Mouse (Mus musculus) stomach, embryonic 15.5 days (tissue): ENCODE data around the gene Ube2l6. TPM values are rescaled to one million over a fixed set of nuclear protein-coding genes. Genes with fewer than 3 reads are reported as not detected.
A peak's percentile ranks its signal among the peaks of the same experiment; 100 is the strongest.

Source experiments
- ATAC-seq: fragments of 200-750 bp; cut with Nextera tagmentation; 2 replicates; pipeline ENCODE4 v1.8.0; 2017; ENCODE audit warnings: low read depth, moderate number of reproducible peaks, moderate TSS enrichment; ENCODE audit not compliant: insufficient read depth, low FRiP score
- H3K27ac ChIP-seq: fragments of 300-500 bp; sonication (generic); 2 replicates; pipeline ENCODE4 v1.5.1; 2015; ENCODE audit warnings: mild to moderate bottlenecking, inconsistent platforms
- H3K27me3 ChIP-seq: fragments of 300-500 bp; sonication (generic); replicated peaks from 2 replicates; pipeline ENCODE4 v1.6.1; 2015; ENCODE audit warnings: inconsistent platforms
- H3K36me3 ChIP-seq: fragments of 300-500 bp; sonication (generic); 2 replicates; pipeline ENCODE4 v1.6.1; 2015; ENCODE audit warnings: inconsistent platforms
- H3K4me1 ChIP-seq: fragments of 300-500 bp; sonication (generic); 2 replicates; pipeline ENCODE4 v1.6.1; 2015; ENCODE audit warnings: inconsistent platforms
- H3K4me2 ChIP-seq: fragments of 300-500 bp; sonication (generic); 2 replicates; pipeline ENCODE4 v1.6.1; 2015; ENCODE audit warnings: mild to moderate bottlenecking, inconsistent platforms
- H3K4me3 ChIP-seq: fragments of 300-500 bp; sonication (generic); replicated peaks from 2 replicates; pipeline ENCODE4 v1.5.1; 2015; ENCODE audit warnings: inconsistent platforms
- H3K9ac ChIP-seq: fragments of 300-500 bp; sonication (generic); 2 replicates; pipeline ENCODE4 v1.6.1; 2015; ENCODE audit warnings: inconsistent platforms
- H3K9me3 ChIP-seq: fragments of 300-500 bp; sonication (generic); 2 replicates; pipeline ENCODE4 v1.6.1; 2016; ENCODE audit warnings: inconsistent platforms
- WGBS: fragments of 180-500 bp; shearing (Covaris S2); methylation state at CpG from one replicate; pipeline ENCODE4 v1.1.7; 2015; 5-methylcytosine and 5-hydroxymethylcytosine counted together
- polyA plus RNA-seq: library from polyadenylated mRNA; unstranded; fragments of >200 nt; fragmentation: Nextera tagmentation; extraction: Ambion mirVana; gene quantifications from 2 replicates; pipeline ENCODE4 v1.2.1, GENCODE M21; 2015

The Ube2l6 gene
- polyA plus RNA-seq, 1 experiment from 2014 or later = 79.0 TPM

DNA sequence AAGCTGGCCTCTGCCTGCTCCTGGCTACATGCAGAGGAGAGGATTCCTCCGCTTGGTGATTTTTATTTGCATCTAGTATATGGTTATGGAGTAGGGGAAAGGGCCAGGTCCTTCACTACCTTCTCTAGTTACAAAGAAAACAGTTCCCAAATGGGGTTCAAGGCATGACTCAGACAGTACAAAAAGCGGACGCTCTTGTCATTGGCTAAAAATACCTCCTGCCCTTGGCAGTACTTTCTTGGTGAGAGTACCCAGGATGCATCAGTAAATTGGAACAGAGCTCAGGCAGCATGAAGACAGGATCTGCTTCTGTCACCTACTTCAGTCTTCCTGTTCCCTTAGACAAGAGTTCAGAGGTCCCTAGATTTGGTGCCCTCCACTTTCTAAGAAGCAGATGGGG is 21.2 kb downstream of the Ube2l6 start:
- ATAC-seq = no peak
- WGBS = 57% methylated on average over 3 of the region's 3 CpGs
- H3K27ac ChIP-seq = no peak overlapping the region

DNA sequence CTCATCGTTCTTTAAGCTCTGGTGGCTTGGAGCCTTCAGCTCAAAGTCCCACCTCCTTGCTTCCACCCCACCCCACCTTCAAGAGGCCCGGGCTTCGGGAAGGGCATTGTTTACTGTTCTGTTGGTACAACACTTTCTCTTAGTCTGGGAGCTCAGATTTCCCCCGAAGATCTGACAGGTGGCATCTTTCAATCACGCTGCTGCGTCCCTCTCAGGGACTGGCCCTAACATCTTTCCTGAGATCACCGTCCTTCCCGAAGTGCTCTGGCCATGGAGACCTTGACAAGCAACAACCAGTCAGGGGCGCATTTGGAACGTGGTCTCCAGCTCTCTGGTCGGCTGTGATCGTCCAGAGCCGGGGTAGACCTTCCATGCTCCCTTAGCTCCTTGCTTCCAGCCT is 23.9 kb downstream of the Ube2l6 start, which contains the start of gene Smtnl1:
TSS of gene Smtnl1 (minus strand) at position 101 of the 400 bp plus-strand sequence.
- no peaks in the 10 kb centered on the region for H3K36me3 ChIP-seq
- H3K27ac ChIP-seq = no peak within 1 kb of the TSS
- no peaks in the 10 kb centered on the region for H3K4me1 ChIP-seq
- ATAC-seq = no peak
- no peak within 1 kb of the TSS for H3K9ac ChIP-seq
- H3K4me3 ChIP-seq = no peak within 1 kb of the TSS
- 43% methylated on average over 13 of the region's 13 CpGs for WGBS
- H3K9me3 ChIP-seq = no peaks in the 10 kb centered on the region
- 0 out of 2 replicates have a peak, but pooled peaks cover 4% of the 10 kb centered on the region for H3K27me3 ChIP-seq
- no peak within 1 kb of the TSS for H3K4me2 ChIP-seq

More for the DNA sequence above, 21.2 kb downstream of the Ube2l6 start:
- Histone ChIP-seq H3K4me3 (no peak overlapping the region), H3K27me3 (0 out of 2 replicates have a peak, but pooled peaks cover 4% of the 10 kb centered on the region), H3K36me3 (no peaks in the 10 kb centered on the region), H3K4me2 (no peak overlapping the region), H3K9me3 (no peaks in the 10 kb centered on the region), H3K4me1 (no peaks in the 10 kb centered on the region), H3K9ac (no peak overlapping the region)

DNA sequence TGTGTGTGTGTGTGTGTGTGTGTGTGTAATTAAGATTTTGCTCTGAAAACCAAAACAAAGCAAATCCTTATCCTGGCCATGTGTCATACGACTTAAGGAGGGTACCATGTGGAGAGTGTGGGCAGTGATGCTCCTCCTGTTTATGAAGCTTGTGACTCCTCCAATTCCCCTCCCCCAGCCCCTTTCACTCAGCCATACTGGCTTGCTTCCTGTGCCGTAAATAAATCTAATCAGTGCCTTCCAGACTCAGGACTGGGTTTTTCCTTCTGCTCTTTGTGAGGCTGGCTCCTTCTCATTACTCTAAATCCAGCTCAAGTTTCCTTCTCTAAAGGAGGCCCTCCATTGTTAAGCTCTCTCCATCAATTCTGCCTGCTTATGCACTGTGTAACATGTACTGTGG is 24.6 kb downstream of the Ube2l6 start:
- no peak overlapping the region for H3K27ac ChIP-seq
- H3K4me1 ChIP-seq = 0 out of 2 replicates have a peak, but pooled peaks cover 3% of the 10 kb centered on the region
- no peak overlapping the region for H3K9ac ChIP-seq
- no peak overlapping the region for H3K4me2 ChIP-seq
- no peaks in the 10 kb centered on the region for H3K36me3 ChIP-seq
- H3K4me3 ChIP-seq = no peak overlapping the region
- 26% methylated on average over 2 of the region's 2 CpGs for WGBS
- ATAC-seq = no peak
- no peaks in the 10 kb centered on the region for H3K9me3 ChIP-seq
- 0 out of 2 replicates have a peak, but pooled peaks cover 4% of the 10 kb centered on the region for H3K27me3 ChIP-seq

DNA sequence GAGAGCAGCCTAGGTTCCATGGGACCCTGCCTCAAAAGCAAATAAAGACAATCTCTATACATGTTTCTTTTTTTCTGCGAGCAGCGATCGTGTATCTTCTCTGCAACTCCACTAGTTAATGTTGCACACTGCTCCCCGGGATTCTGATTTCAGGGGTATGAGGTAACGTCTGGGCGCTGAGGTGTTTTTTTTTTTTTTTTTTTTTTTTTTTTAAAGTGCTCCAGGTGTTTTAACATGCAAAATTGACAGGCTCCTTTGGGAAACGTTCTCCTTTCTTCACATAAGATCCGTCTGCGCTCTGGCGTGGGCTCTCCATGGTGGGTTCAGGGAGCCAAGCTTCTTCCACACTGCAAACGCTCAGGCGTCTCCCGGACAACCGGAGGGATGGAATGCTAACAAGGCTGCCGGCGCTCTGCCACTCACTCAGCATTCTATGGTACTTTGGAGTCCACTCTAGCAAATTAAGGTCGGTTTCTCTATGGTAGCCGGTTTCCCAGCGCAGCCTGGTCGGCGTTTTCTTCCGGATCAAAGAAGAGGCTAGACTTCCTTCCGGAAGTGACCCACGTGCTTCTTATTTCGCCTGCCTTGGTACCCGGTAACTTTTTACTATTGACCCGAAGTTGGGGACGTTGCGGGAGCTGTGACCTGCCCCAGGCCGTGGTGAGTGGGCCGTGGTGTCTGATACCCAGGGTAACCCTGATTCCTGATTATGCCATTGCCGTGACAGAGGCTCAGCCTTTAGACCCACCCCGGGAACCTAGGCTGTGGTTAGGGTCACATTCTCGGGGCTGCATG is 28.1 kb downstream of the Ube2l6 start, which contains the start of gene Timm10:
TSS of gene Timm10 (plus strand) at position 510 of the 795 bp plus-strand sequence.
- Histone ChIP-seq H3K4me3 (peak within 1 kb of the TSS; percentile 92), H3K4me1 (0 out of 2 replicates have a peak, but pooled peaks cover 3% of the 10 kb centered on the region), H3K9ac (peak within 1 kb of the TSS; percentile 46), H3K36me3 (0 out of 2 replicates have a peak, but pooled peaks cover 3% of the 10 kb centered on the region), H3K27ac (peak within 1 kb of the TSS; percentile 13; the same call in 1 of the 2 replicates), H3K4me2 (peak within 1 kb of the TSS; percentile 92), H3K27me3 (no peaks in the 10 kb centered on the region), H3K9me3 (no peaks in the 10 kb centered on the region)
- WGBS = 0% methylated on average over 34 of the region's 34 CpGs
- peak; percentile 86 for ATAC-seq

DNA sequence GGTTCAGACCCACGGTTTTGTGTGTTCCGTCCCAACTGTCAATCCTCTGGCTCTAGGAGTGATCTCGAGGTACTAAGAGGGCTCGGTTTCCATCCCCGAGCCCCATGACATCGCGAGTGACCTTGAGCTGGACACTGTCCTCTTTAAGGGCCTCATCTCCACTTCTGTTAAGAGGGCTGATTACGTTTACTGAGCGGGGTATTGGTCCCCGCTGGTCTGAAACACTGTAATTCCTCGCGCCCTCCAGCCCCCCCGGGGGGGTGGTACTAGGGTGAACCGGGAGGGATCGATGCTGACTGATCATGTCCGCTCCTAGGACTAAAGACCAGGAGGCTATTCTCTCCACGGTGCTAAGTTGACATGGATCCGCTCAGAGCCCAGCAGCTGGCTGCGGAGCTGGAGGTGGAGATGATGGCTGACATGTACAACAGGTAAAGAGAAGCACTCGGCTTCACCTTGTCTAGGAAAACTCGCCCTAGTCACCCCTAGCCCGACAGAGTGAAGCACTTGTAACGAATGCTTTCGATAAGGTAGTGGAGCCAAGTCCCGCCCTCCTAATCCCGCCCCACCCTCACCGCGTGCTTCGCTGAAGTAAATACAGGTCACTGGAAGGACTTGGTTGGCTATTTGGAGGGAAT is 28.8 kb downstream of the Ube2l6 start:
- peak overlapping the region; percentile 46 for H3K9ac ChIP-seq
- peak overlapping the region; percentile 92 for H3K4me2 ChIP-seq
- H3K36me3 ChIP-seq = 0 out of 2 replicates have a peak, but pooled peaks cover 3% of the 10 kb centered on the region
- ATAC-seq = peak; percentile 54
- peak overlapping the region; percentile 92 for H3K4me3 ChIP-seq
- peak overlapping the region; percentile 13; the same call in 1 of the 2 replicates for H3K27ac ChIP-seq
- no peaks in the 10 kb centered on the region for H3K9me3 ChIP-seq
- under 1% methylated on average over 29 of the region's 29 CpGs for WGBS
- peaks cover 9% of the 10 kb centered on the region; the same call in 1 of the 2 replicates for H3K4me1 ChIP-seq
- H3K27me3 ChIP-seq = no peaks in the 10 kb centered on the region

DNA sequence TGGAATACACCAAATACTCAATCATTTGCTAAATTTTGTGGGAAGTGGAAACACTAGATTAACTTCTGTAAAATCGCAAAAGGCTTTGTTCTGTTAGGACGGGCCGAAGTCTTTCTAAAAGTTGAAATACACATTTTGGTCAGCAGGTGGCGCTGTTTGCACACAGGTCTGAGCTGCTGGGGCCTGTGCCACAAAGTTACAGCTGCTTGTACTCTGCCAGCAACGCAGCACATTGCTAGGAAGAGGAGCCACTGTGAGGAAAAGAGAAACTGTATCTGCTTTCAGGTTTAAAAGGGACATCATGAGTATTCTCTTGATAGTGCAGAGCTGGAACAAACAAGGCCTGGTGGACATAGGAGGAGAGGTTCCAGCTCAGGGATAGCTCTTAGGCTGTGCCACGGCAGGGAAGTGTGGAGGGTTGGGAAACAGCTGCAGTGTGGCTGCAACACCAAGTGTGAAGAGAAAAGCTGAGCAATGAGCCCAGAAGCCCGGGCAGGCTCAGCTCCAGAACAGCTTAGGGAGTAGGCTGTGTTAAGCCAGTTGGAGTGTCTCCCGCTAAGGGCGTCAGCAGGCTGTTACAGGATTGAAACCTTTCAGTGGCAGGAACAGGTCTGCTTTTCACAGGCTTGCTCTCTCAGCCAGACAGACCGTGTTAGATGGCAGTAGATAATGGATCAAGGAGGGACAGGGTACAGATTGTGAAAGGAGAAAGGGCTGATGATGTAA is 33.2 kb downstream of the Ube2l6 start:
- Histone ChIP-seq H3K4me1 (peaks cover 9% of the 10 kb centered on the region; the same call in 1 of the 2 replicates), H3K4me2 (0 out of 2 replicates have a peak overlapping the region, but pooled peaks have one; percentile 19), H3K9ac (no peak overlapping the region; the same call in 1 of the 2 replicates), H3K27me3 (no peaks in the 10 kb centered on the region), H3K27ac (peak overlapping the region; percentile 82), H3K9me3 (no peaks in the 10 kb centered on the region), H3K4me3 (no peak overlapping the region), H3K36me3 (0 out of 2 replicates have a peak, but pooled peaks cover 3% of the 10 kb centered on the region)
- ATAC-seq = peak; percentile 70
- 22% methylated on average over 10 of the region's 10 CpGs for WGBS

DNA sequence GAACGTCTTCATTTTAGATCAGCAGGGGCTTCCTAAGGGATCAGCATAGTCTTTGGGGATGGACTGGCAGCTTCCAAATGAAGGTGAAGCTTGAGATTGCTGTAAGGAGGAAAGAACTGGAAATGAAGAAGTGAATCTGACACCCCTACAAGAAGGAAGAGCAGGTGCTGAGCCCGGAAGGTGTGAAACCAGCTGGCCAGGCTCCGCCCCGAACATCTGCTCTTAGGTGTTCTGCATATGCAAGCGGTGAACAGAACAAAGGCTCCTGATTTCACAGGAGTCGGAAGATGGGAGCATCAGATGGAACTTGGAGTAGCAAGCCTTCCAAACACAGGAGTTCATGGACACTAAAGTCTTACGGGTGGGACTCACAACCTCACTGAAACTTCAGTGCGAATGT is 38.5 kb downstream of the Ube2l6 start:
- Histone ChIP-seq H3K36me3 (no peaks in the 10 kb centered on the region), H3K27me3 (no peaks in the 10 kb centered on the region), H3K9me3 (no peaks in the 10 kb centered on the region), H3K27ac (no peak overlapping the region), H3K9ac (no peak overlapping the region), H3K4me1 (peaks cover 22% of the 10 kb centered on the region), H3K4me3 (no peak overlapping the region), H3K4me2 (no peak overlapping the region)
- ATAC-seq = no peak
- WGBS = 51% methylated on average over 8 of the region's 8 CpGs

DNA sequence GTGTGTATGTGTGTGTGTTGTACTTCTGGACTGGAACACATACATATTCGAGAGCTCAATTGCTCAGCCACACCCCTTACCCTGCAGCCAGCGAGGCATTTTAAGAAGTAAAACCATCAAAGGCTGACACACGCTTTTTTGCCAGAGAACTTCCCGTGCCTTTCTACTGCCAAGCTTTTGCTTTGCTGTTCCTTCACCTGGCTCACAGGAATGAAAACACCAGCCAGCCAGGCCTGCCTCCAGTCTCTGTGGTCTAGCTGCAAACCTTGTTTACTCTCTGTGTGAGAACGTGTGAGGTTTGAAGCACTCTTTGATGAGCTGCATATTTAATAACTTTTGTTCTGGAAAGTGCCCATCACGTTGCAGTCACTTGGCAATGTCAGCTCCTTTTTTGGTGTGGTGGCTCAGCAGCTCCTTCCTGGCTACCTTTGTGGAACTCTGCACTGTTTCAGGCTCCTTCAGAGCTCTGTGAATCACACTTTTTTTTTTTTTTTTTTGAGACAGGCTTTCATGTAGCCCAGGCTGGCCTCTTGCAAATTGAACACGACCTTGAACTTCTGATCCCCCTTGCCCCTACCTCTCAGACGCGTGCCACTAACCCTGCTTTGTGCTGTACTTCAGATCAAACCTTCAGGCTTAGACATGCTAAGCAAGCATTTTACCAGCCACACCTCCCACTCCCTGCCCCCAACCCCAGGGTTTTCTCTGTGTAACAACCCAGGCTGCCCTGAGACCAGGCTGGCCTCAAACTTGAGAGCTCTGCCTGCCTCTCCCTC is 39.4 kb downstream of the Ube2l6 start:
- ATAC-seq = no peak
- WGBS = 32% methylated on average over 9 of the region's 9 CpGs
- Histone ChIP-seq H3K9me3 (no peaks in the 10 kb centered on the region), H3K9ac (no peak overlapping the region), H3K4me2 (peak overlapping the region; percentile 90; the same call in 1 of the 2 replicates), H3K36me3 (no peaks in the 10 kb centered on the region), H3K4me3 (no peak overlapping the region), H3K27me3 (no peaks in the 10 kb centered on the region), H3K4me1 (peaks cover 22% of the 10 kb centered on the region), H3K27ac (no peak overlapping the region)

DNA sequence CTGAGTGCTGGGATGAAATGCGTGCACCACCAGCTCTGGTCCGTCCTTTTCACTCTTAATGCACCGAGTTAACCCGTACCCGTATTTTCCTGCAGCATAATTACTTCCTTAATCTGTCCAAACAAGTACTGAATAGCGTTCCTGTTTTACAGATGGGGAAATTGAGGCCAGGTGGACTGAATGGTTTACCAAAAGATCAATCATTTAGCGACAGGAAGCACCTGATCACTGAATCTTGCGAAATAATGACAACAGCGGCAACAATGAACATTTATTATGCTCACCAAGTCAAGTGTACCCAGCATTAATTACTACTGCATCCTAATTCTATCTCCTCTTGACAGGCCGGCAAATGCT is 39.9 kb downstream of the Ube2l6 start, which contains the start of gene Slc43a1:
TSS of gene Slc43a1 (plus strand) at position 258 of the 357 bp plus-strand sequence.
- Histone ChIP-seq H3K4me2 (peak within 1 kb of the TSS; percentile 90), H3K4me1 (peaks cover 22% of the 10 kb centered on the region), H3K36me3 (no peaks in the 10 kb centered on the region), H3K9ac (peak within 1 kb of the TSS; percentile 84), H3K27ac (peak within 1 kb of the TSS; percentile 91), H3K9me3 (no peaks in the 10 kb centered on the region), H3K4me3 (peak within 1 kb of the TSS; percentile 70), H3K27me3 (no peaks in the 10 kb centered on the region)
- no peak for ATAC-seq
- 27% methylated on average over 10 of the region's 10 CpGs for WGBS

DNA sequence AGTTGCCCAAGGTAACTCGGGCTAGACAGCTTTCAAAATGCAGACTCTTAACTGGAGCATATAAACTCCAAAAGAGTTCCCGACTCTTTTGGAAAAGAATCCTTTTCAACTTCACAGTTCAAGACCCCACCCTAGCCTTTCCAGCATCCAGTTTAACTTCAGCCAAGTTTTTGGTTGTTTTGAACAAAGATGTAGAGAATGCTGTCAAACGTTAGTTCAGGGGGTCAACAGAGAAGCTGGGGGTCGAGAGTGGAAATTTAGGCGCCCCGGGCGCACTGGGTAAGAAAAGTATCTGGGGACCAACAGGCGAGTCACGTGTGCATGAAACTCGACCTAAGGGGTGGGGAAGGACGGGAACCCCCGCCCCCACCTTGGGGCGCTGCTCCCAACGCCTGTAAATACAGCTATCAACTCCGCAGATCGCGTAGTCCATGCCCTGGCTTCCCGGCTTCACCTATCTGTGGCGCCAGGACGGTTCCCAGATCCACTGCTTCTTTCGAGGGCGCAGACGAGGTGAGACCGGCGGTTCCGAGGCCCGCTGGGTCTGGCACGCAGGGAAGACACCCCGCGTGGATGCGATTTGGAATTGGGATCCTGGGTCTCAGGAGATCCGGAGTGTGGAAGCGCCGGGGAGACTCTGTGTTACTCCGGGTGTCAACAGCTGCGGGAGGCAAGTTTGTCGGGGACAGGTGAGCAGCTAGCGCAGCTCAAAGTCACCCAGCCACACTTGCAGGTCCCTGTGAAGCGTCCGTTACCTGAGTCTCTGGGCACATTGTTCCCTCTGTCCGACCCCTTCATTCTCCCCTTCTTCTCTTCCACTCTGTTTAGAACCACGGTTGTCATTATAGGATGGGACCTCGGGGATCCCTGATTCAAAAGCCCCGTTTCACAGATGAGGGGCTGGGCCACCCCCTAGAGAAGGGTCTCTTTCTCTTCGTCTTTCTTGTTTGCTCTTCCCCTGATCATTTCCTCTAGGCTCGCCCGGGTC is 40.7 kb downstream of the Ube2l6 start:
- peak; percentile 32; the same call in 1 of the 2 replicates for ATAC-seq
- no peaks in the 10 kb centered on the region for H3K27me3 ChIP-seq
- peak overlapping the region; percentile 70 for H3K4me3 ChIP-seq
- H3K36me3 ChIP-seq = no peaks in the 10 kb centered on the region
- peaks cover 22% of the 10 kb centered on the region for H3K4me1 ChIP-seq
- no peaks in the 10 kb centered on the region for H3K9me3 ChIP-seq
- peak overlapping the region; percentile 84 for H3K9ac ChIP-seq
- H3K27ac ChIP-seq = peak overlapping the region; percentile 91
- peak overlapping the region; percentile 90 for H3K4me2 ChIP-seq
- WGBS = under 1% methylated on average over 47 of the region's 47 CpGs
